Mouse (Mus musculus) testis, postnatal 14 days (tissue): Measurements from ENCODE around the gene CK137956.

ENCODE experiments used
- DNase-seq: peaks from one replicate; pipeline ENCODE4 v3.0.0; 2021; ENCODE audit warnings: low spot score

Gene CK137956

DNA sequence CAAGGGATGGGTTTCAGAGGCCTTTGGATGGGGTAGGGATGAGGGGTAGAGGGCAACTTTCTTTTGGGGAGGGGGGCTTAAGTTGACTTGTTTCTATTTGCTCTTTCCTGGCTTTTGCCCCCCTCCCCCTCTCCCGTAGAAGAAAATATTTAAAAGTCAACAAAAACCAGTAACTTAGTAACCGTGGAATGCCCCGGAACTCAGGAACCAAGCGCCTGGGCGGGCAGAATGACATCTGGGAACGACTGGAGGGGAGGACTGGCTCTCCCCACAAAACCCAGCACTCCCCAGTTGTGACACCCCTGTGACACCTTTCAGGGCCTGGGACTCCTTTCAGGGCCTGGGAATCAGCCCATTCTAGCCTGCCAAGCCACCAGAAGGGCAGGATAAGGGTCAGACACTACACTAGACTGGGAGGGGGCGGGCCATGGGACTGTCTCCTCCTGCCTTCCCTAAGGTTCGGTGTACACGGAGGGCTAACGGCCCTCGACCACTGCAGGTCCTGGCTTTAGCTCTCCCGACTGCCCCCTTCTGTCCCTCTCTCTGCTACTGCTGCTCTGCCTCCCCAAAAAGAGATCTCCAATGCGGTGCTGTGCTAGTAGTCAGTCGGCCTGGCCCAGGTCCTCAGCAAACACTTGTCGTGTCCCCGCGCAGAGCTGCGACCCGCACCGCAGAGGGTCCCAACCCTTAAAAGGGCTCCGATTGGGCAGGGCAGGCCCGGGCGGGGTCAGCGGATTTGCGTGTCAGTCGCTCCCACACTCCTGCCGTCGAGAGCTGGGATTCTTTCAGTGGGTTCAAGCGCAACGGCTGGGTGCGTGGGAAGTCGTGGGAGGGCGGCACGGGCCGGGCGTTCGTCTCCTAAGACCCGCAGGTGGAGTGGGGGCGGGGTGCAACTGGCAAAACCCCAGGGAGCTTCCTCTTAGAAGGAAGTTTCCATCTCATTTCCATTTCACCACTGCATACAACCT lies at the start of gene CK137956:
Gene CK137956 (minus strand): TSS at position 51 of the 968 bp plus-strand sequence.
- DNase-seq: no peak

DNA sequence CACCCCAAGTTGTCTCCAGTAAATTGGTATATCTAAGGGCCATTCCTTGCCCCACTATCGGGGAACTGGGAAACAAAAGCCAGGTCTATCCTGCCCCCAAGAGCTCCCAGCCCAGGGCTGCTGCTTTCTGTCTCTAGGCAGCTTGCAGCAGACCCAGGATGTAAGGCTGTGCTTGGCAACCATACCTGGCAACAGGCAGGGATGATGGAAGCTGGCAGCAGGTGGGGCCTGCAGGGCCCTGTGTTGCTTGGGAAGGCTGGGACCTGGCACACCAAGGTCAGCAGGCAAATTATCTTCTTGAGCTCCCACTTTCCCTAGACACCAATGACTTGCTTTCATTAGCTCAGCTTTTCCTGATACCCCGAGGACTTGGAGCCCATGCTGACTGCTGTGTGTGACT lies 48.7 kb upstream of the CK137956 start:
- DNase-seq: no peak

DNA sequence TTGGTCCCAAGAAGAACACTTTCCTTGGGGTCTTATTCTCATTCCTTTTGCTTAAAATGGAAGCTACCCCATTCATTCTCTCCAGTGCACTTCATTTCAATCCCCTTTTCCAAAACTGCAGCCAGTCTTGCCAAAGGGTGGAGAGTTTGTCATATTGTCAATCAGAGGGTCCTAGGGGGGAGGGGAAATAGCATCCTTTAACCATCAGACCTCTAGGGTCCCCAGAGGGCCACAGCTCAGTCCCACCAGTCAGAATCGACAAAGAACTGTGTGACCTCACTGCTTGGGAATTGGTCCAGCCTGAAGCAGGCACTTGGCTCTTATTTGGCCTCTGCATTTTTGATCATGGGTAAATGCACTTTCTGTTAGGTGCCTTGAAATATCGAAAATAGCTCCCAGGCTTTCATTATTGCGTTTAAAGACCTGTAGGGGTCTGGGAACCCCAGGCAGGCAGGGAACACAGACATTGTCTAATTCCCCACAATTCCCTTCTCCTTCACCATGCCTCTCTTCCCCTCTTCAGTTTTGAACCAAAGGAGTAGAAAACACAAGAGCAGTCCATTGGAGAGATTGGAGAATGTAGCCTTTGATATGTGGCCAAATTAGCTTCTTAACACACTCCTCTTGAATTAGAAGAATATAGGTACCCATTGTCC lies 34.2 kb upstream of the CK137956 start:
- no peak for DNase-seq

DNA sequence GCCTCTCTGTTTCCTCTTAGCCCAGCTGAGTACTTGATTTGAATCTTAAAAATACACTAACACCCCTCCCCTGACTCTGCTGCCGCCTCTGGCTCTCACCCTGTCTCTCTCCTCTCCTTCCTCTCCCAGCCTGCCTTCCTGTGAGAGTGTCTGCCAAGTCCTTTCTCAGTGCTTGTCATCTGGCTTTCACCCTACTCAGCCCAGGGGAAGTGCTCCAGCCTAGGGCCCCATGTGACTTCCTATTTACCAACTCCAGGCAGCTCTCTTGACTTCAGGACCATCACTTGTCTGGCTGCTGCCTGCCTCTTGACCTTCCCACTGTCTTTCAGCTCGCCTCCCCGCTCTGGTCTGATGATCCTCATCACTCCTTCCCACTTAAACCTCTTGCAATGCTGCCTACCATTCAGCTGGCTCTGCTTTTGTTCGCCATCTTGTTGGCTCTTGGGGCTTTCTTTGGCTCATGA lies 31.9 kb upstream of the CK137956 start:
- DNase-seq: no peak

DNA sequence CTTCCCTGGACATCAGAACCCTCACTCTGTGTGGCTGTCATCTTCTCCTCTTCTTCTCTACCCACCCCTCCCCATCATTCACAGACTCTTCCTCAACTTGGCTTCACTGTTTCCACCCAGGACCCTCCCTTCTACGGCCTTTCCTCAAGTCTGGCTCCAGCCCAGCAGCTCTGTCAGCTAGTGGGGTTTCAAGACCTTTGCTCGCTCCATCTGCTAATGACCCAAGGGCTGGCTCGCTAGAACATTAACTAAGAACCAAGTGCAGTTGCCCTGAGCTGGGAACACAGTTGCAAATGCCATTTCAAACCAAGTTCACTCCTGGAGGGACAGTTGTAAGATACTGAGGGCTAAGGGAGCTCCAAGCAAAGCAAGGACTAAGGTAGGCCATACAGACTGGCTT lies 28.5 kb upstream of the CK137956 start:
- DNase-seq: no peak

DNA sequence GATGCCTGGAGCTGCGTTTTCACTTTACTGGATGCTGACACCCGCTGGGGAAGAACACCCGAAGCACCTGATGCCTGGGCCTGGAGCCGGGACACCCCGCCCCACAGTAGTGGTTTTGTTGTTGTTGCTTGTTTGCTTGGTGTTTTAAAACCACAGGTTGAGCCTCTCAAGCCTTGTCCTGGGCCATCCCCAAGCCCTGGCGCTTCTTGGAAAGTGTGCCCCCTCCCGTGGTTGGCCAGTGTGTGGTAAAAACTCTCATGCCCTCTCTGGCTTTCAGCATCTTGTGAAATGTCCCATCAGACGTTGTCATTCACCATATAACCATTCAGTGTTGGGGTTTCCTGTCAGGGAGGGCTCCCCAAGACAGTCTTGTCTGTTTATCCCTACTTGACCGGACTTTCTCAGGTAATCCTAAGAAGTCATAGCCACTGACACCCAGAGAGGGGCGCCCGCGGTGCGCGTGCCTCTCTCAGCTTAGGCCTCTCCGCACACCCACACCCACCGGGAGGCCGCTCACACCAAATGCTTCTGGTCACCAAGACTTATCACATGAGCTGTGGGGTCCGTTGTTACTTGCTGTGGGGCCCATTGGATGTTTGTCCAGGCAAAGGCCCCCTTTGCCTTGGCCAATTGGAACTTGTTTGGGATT lies 18.7 kb upstream of the CK137956 start:
- DNase-seq: no peak

DNA sequence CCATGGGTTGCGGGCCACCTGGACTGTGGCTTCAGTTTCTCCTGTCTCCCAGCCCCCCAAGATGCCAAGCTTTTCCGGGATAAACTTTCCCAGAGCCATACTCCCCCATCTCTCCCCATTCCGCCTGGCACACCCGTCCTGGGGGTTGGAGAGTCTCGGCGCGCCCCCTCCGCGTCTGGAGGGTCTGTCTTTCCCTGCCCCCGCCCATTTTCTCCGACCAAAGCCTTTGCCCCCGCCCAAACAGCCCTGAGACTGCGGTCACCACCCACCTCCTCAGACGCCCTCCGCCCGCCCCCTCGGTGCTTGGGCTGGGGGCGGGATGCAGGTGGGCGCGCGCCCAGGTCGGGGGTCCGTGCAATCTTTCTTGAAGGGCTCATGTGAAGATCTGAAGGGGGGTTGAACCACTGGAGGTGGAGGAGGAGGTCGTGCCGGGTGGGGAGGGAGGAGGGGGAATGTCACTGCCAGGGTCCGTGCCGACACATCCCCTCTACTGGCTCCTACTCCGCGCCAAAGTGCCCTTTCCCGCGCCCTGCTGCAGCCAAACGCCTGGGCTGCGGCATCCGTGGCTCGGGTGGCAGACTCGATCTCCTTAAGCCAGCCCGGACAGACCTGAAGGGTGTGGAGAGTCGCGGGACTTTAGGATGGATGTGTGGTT lies 17.9 kb upstream of the CK137956 start:
- no peak for DNase-seq

DNA sequence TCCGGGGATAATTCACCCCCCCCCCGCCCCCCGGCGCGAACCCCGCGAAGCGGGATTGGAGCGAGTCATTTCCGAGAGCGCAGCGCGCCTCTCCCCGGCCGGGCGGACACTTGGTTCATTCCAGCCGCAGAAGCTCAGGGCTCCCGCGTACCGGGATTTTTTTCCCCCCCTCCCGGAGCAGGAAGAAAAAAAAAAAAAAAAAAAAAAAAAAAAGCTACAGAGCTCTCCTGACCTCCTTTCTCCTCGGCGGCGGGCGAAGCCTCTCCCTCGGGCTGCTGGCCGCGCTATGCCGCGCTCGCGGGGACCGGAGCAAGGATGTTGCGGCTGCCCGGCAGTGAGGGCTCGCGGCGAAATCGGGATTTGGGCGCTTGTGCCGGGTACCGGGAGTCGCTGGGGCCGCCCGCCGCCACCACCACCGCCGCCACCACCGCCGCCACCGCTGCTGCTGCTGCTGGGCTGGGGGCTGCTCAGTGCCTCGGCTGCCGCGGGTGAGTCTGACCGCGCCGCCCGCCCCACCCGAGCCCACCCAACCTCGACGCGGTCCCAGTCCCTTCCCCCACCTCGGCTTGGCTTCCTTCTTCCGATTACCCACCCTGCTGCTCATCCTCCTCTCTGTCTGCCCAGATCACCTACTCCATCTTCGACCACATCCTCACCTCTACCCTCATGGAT lies 17.2 kb upstream of the CK137956 start, which contains the start of gene Csmd2:
Gene Csmd2 (plus strand): TSS at position 74 of the 672 bp plus-strand sequence.
- no peak for DNase-seq

DNA sequence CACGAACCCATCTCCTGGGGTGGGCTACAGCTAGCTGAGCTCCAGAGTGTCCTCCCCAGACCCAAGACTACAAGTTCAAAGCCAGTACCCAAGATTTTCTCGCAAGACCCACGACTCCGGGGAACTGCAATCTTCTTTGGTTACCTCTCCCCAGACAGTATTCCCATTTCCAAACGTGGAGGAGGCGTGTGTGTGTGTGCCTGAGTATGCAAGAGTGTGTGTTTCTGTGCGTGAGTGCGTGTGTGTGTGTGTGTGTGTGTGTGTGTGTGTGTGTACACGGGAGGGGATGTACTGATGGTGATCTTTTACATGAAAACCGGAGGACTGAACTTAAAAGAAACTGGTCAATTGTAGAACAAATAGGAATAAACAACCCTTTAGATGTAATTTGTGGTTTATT lies 16.5 kb upstream of the CK137956 start:
- no peak for DNase-seq

DNA sequence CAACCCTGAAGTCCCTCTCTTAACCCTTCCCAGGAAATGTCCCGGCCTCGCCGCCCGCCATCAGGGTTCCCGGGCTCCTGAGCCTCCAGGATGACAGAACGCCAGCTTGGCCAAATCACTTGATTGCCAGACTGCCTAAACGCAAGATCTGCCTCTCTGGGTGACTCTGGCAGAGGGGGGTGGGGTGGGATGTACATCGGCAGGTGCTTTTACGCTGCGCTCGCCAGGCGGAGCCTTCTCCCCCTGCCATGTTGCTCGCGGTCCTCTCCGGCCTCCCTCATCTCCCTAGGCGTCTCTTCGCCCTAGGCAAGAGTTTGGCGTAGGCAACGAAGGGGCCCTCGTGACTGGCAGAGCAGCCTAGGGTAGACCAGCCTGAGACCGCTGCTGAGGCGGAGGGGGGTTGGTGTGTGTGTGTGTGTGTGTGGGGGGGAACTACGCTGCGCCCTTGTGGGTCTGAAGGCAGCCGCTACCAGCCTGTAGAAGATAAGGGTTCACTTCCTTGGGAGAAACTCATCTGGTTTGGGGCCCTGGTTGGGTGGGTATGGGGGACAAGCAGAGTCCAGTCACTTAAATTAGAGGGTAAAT lies 15.8 kb upstream of the CK137956 start:
- no peak for DNase-seq

DNA sequence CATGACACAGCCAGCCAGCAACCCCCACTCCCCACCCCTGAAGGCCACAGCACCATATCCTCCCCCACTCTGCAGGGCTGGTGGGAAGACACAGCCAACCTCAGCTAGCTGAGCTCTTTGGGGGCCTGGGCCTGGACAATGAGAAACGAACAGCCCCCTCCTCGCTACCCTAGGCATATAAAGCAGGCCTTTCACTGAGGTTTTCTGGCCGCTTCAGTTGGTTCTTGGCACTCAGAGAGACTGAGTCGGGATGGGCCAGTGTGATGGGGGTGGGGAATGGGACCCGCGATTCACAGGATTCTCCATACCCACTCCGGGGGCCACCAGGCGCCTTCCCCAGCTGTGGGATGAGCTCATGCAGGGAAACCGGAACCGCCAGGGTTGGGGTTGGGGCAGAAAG lies 15.1 kb upstream of the CK137956 start:
- DNase-seq: no peak

DNA sequence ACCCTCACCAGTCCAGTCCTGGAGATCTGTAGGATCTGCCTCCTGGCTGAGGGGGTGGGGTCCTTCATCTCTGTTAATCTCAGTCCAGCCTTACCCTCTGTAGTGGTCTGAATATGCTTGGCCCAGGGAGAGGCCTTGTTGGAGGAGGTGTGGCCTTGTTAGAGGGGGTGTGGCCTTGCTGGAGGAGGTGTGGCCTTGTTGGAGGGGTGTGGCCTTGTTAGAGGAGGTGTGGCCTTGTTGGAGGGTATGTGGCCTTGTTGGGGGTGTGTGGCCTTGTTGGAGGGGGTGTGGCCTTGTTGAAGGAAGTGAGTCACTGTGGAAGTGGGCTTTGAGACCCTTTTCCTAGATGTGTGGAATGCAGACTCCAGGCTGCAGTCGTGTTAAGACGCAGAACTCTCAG lies 13.7 kb upstream of the CK137956 start:
- DNase-seq: no peak

DNA sequence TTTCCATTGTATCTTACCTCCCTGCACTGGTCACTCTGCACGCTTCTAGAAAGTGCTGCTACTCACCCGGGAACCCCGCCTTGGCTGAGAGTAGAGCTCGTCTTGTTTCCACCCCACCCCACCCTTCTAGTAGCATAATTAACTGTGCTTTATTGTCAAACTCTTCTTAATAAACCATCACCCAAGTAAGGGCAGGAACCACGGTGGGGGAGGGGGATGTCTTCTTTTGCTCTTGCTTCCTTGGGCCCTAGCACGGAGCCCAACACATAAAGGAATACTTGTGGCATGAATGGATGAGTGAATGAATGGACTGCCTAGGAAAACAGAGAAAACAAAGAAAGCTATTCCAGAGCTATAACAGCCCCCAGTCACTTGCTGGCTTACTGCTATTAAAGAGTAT lies 10.4 kb upstream of the CK137956 start:
- no peak for DNase-seq

DNA sequence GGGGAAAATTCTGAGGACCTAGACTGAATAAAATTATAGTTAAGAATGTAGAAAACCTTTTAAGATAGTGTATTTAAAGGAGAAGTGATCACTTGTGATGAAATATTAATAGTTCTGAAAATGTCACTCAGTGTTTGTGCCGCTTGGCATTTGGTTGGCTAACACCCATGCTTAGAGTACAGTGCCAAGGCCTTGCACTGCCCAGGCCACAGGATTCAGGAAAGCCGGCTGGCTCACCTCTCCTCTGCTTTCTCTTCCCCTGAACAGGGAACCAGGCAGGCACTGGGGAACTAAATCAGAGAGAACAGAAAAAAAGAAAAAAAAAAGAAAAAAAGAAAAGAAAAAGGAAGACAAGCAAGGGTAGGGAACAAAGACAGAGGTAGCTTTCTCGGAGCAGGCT lies 2.2 kb upstream of the CK137956 start:
- no peak for DNase-seq

DNA sequence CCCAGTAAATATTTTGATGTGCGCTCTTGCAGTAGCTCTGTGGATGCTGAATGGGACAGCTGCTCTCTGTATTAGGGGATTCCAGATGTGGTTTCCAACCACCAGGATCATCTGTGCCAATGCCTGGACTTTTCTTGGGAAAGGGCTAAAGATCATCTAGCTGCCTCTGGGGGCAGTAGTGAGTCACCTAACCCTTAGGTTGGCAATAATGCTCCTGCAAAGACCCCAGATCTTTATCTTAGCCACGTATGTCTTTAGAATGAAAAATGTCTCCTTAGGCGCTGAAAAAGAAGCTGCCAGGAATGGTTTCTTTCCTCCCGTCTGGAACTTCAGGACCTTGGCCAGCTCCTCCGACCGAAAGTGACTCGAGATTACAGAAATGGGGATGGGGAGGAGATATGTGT lies 731 bp downstream of the CK137956 start:
- DNase-seq: no peak

DNA sequence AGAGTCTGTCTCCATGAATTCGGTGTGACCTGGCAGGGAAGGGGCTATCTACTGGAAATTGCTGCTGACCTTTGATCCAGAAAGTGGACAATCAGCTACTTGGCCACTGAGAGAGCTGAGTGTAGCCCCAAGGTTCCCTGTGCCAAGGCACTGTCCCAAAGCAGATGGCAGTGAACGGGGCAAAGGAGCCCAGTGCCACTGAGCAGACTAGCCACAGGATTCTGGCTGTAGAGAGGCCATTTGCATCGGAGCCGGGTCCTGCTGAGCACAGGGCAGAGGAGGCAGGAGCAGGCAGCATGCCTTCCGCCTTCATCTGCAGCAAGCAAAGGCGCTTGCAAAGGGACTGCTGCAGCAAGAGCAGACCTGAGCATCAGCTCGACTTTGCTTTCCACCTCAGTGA lies 1.6 kb downstream of the CK137956 start:
- no peak for DNase-seq

DNA sequence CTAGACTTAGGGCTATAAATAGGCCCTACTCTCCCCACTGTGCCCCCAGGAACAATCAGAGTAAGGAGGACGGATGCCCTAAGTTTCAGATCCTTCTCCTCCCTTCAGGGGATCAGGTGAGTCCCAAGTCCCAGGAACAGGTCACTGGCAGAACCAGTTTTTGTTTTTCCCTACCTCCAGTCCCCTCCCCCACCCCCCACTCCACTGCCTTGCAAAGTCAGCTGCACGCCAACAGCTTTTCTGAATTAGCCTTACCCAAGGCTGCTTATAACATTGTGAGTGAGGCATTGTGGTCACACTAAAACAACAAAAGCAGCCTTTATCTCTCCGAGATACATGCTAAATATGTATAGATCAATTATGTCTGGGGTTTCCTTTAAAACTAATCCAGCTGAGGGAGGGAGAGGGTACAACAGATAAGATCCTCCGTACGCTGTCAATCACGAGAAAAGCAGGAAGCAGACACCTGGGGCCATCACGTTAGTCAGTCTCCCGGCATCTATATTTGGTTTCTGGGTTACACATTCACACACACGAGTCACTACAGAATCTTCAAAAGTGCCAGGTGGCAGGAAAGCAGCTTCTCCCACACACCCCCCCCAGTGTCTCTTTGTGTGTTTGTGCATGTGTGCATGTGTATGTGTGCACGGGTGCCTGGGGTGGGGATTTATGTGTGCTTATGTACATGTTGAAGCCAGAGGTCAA lies 17.6 kb downstream of the CK137956 start:
- DNase-seq: no peak

DNA sequence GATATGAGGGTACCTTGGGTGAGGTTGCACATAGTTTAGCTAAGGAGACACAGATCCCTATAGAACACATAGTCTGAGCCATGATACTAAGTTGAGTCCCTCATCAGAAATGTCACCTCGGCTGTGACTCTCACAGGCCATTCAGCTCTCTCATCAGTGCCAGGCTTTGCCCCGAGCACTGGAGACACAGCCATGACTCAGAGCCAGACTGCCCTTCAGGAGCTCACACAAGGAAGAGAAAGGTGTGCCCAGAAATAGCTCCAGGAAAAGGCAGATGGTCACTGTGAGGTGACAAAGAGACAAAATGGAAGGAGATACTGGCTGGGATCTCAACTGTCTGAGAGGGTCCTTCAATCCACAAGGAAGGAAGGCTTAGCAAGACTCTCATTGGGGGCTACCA lies 23.1 kb downstream of the CK137956 start:
- DNase-seq: no peak

DNA sequence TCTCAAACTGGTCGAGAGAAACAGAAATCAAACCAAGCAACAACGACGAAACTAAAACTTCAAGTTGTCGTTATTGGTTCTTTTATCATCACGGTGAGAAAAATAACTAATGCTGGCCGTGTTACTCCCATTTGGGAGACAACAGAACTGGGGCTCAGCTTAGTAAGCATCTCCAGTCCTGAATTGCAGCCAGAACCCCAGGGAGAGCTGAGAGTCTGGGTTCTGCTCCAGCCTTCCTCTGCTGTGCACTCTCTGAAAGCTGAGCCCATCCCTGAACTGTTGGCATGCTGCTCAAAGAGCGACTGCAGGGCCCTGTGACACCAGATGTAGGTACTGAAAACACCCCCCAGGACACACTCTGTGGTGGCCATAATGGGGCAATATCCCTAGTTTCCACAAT lies 33.3 kb downstream of the CK137956 start:
- DNase-seq: no peak

DNA sequence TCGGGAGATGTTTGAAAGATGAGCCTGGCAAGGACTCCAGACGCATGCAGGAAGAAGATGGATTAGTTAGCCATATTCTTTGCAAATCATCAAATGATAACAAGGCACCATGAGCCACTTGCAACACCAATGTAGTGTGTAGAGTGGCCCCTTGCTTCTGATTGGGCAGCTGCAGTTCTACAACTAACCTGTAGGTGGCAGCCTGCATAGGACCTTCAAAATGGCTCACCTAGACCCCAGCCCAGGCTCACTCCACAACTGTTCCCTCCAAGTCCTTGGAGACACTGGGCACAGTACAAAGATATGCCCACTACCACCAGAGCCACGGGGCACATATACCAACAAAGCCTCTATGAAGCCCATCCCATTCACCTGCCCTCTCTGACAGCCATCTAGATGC lies 35.4 kb downstream of the CK137956 start:
- DNase-seq: peak; percentile 10

DNA sequence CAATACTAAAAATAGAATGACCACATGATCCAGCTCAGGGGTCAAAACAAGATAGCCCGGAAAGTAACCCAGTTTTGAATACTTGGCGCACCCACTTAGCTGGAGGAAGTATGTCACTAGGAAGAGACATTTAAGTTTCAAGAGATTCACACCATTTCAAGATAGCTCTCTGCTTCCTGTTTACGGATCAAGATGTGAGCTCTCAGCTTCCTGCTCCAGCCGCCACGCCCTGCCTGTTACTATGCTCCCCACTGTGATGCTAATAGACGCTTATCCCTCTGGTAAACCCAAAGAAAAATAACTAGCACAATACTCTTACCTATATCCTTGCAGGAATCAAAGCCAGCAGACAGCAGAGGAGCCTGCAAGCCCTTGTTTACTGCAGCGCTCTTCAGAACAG lies 57.2 kb downstream of the CK137956 start:
- no peak for DNase-seq
